Mouse (Mus musculus) intestine, postnatal 0 days (tissue): Measurements from ENCODE around the gene Rps27rt. TPM values are rescaled to one million over a fixed set of nuclear protein-coding genes. Genes with fewer than 3 reads are reported as not detected.
"Not testable (repeated sequence)": the region's sequence is repeated elsewhere in the genome, so short reads cannot be mapped to it uniquely, and the experiment has no call there.

Experiments
- ATAC-seq: fragments of 200-750 bp; cut with Nextera tagmentation; 2 replicates; pipeline ENCODE4 v1.8.0; 2017; ENCODE audit warnings: mild to moderate bottlenecking, moderate TSS enrichment, moderate library complexity
- H3K27ac ChIP-seq: fragments of 300-500 bp; sonication (generic); 2 replicates; pipeline ENCODE4 v1.5.1; 2014; ENCODE audit warnings: mild to moderate bottlenecking, low read depth, low read length, moderate library complexity
- H3K27me3 ChIP-seq: fragments of 300-500 bp; sonication (generic); replicated peaks from 2 replicates; pipeline ENCODE4 v1.6.1; 2014; ENCODE audit warnings: low read length, mixed read lengths; ENCODE audit not compliant: control insufficient read depth, insufficient read depth
- H3K36me3 ChIP-seq: fragments of 300-500 bp; sonication (generic); 2 replicates; pipeline ENCODE4 v1.6.1; 2014; ENCODE audit warnings: mild to moderate bottlenecking, moderate library complexity; ENCODE audit not compliant: control insufficient read depth, insufficient read depth
- H3K4me1 ChIP-seq: fragments of 300-500 bp; sonication (generic); replicated peaks from 2 replicates; pipeline ENCODE4 v1.6.1; 2014; ENCODE audit warnings: antibody characterized with exemption, low read length, mixed read lengths; ENCODE audit not compliant: control insufficient read depth, insufficient read depth
- H3K4me2 ChIP-seq: fragments of 300-500 bp; sonication (generic); replicated peaks from 2 replicates; pipeline ENCODE4 v1.6.1; 2014; ENCODE audit warnings: low read depth, mild to moderate bottlenecking, moderate library complexity
- H3K4me3 ChIP-seq: fragments of 300-500 bp; sonication (generic); 2 replicates; pipeline ENCODE4 v1.5.1; 2014; ENCODE audit warnings: low read depth, low read length
- H3K9ac ChIP-seq: fragments of 300-500 bp; sonication (generic); 2 replicates; pipeline ENCODE4 v1.6.1; 2014; ENCODE audit warnings: mild to moderate bottlenecking, low read depth, low read length
- H3K9me3 ChIP-seq: fragments of 300-500 bp; sonication (generic); 2 replicates; pipeline ENCODE4 v1.6.1; 2016; ENCODE audit warnings: mixed run types; ENCODE audit not compliant: control insufficient read depth
- CTCF ChIP-seq: sonication (generic); IDR thresholded peaks from 2 replicates; pipeline ENCODE4 v1.5.1; 2016; ENCODE audit warnings: low read depth, mild to moderate bottlenecking, control low read depth, antibody characterized with exemption, moderate library complexity
- WGBS: fragments of 180-500 bp; shearing (Covaris S2); extraction: QIAGEN DNeasy Blood & Tissue Kit; methylation state at CpG from one replicate; pipeline ENCODE4 v1.1.7; 2014; 5-methylcytosine and 5-hydroxymethylcytosine counted together
- polyA plus RNA-seq: library from polyadenylated mRNA; unstranded; fragments of >200 nt; fragmentation: Nextera tagmentation; extraction: Ambion mirVana; gene quantifications from 2 replicates; pipeline ENCODE4 v1.2.1, GENCODE M21; 2015

The Rps27rt gene
- 456 and 498 TPM in 2 replicates for polyA plus RNA-seq

- Histone ChIP-seq H3K9me3 (no peaks in the 10 kb centered on the region), H3K9ac (no peak within 1 kb of the TSS), H3K27me3 (no peaks in the 10 kb centered on the region), H3K4me3 (no peak within 1 kb of the TSS), H3K4me1 (peaks cover 11% of the 10 kb centered on the region), H3K27ac (no peak within 1 kb of the TSS), H3K4me2 (no peak within 1 kb of the TSS), H3K36me3 (no peaks in the 10 kb centered on the region)
- ATAC-seq, result no peak
- no peak for TF ChIP-seq CTCF
- 94% methylated on average over 16 of the region's 16 CpGs for WGBS
Measured at GRCm38 (mm10) chr9:114982689-114983360, at the start of gene Rps27rt. TSS of gene Rps27rt (minus strand) at chr9:114982739.

- not testable (repeated sequence) for H3K9ac ChIP-seq, H3K27me3 ChIP-seq, H3K4me3 ChIP-seq, H3K4me2 ChIP-seq, H3K27ac ChIP-seq, H3K9me3 ChIP-seq, H3K36me3 ChIP-seq, ATAC-seq, H3K4me1 ChIP-seq
- WGBS, result 82% methylated on average over 1 of the region's 1 CpGs
Measured at GRCm38 (mm10) chr9:115031046-115031445, 48.5 kb upstream of the Rps27rt start.

- H3K9me3 ChIP-seq, result no peaks in the 10 kb centered on the region
- H3K4me2 ChIP-seq, result no peak overlapping the region
- TF ChIP-seq CTCF, result no peak
- no peaks in the 10 kb centered on the region for H3K4me1 ChIP-seq
- H3K4me3 ChIP-seq, result no peak overlapping the region
- no peaks in the 10 kb centered on the region for H3K27me3 ChIP-seq
- no peak for ATAC-seq
- no peaks in the 10 kb centered on the region for H3K36me3 ChIP-seq
- no peak overlapping the region for H3K27ac ChIP-seq
- no peak overlapping the region for H3K9ac ChIP-seq
- 74% methylated on average over 4 of the region's 4 CpGs for WGBS
Measured at GRCm38 (mm10) chr9:115030581-115030980, 48.0 kb upstream of the Rps27rt start.

- no peak for TF ChIP-seq CTCF
- no peak overlapping the region for H3K4me2 ChIP-seq
- WGBS, result 15% methylated on average over 3 of the region's 3 CpGs
- no peaks in the 10 kb centered on the region for H3K4me1 ChIP-seq
- no peak overlapping the region for H3K4me3 ChIP-seq
- no peaks in the 10 kb centered on the region for H3K9me3 ChIP-seq
- H3K27me3 ChIP-seq, result no peaks in the 10 kb centered on the region
- H3K36me3 ChIP-seq, result no peaks in the 10 kb centered on the region
- no peak overlapping the region for H3K27ac ChIP-seq
- ATAC-seq, result no peak
- H3K9ac ChIP-seq, result no peak overlapping the region
Measured at GRCm38 (mm10) chr9:115029307-115029706, 46.8 kb upstream of the Rps27rt start.

DNA sequence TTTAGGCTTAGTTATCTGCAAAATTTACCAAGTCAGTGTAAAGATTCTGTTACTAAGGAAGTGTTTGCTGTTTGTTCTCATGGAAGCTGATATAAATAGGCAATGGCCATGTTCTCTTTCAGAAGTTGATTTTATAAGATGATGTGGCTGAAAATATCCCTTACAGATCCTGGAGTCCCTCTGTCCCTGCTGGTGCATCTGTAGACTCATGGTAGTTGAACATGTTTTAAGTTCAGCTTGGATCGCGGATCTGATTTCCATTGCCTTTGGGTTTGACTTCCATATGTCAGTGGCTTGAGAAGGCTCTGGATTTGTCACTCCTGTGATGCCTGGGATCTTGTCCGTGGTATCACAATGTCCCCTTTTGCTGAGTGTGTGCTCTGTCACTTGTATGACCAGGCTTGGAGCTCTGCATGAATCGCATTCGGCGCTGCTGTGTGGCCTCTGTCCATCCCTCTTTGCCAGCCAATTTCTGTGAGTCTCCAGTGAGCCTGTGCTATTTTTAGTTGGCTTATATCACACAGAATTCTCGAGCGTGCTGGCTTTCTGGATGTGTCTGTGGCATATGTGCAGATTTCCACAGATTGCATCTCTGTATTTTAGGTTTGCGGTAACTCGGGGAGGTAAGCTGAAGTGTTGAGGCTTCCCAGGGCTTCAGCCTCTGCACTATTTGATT lies 41.3 kb upstream of the Rps27rt start:
- Histone ChIP-seq H3K36me3 (no peaks in the 10 kb centered on the region), H3K27me3 (no peaks in the 10 kb centered on the region), H3K27ac (no peak overlapping the region), H3K4me1 (no peaks in the 10 kb centered on the region), H3K4me3 (no peak overlapping the region), H3K9me3 (no peaks in the 10 kb centered on the region), H3K9ac (no peak overlapping the region), H3K4me2 (no peak overlapping the region)
- 86% methylated on average over 10 of the region's 10 CpGs for WGBS
- no peak for ATAC-seq
- no peak for TF ChIP-seq CTCF

GRCm38 (mm10) chr9:115023137-115023536 lies 40.6 kb upstream of the Rps27rt start:
- H3K4me1 ChIP-seq, result no peaks in the 10 kb centered on the region
- WGBS, result 81% methylated on average over 3 of the region's 3 CpGs

More at GRCm38 (mm10) chr9:115023137-115023536, 40.6 kb upstream of the Rps27rt start:
- Histone ChIP-seq H3K9me3 (no peaks in the 10 kb centered on the region), H3K4me2 (no peak overlapping the region), H3K9ac (no peak overlapping the region), H3K27me3 (no peaks in the 10 kb centered on the region), H3K27ac (no peak overlapping the region), H3K4me3 (no peak overlapping the region), H3K36me3 (no peaks in the 10 kb centered on the region)
- no peak for ATAC-seq
- peak; percentile 18; the same call in 1 of the 2 replicates for TF ChIP-seq CTCF
